Mouse (Mus musculus): ENCODE measurements around the gene Lhfpl2.

DNA sequence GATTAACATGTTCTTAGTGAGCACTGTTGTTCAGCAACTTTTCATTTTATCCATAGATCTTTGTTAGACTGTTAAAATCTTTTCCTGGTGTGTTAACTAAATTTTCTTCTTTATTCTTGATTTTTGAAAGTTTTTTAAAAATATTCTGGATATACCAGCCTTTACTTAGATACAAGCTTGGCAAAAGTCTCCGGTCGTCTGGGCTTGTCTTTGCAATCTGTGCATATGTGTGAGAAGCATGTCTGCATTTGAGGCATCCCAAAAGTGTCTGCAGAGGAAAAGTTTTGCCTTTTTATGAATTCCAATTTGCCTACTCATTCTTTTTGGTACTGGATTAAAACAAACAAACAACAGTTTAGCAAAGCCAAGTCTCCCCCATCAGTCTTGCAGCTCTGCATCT is 154.6 kb downstream of the Lhfpl2 start:
- TF ChIP-seq EP300 (optimal IDR thresholded peaks at IDR 0.05), result no peak
- no peak for TF ChIP-seq CTCF (IDR thresholded peaks at IDR 0.05; ENCODE audit: low read depth)
